Mouse (Mus musculus) cerebellum, adult 9-11 months (tissue): ENCODE data around the gene Ak2.

Experiments
- DNase-seq: peaks from one replicate; pipeline ENCODE4 v3.0.0; 2022

Ak2 gene

DNA sequence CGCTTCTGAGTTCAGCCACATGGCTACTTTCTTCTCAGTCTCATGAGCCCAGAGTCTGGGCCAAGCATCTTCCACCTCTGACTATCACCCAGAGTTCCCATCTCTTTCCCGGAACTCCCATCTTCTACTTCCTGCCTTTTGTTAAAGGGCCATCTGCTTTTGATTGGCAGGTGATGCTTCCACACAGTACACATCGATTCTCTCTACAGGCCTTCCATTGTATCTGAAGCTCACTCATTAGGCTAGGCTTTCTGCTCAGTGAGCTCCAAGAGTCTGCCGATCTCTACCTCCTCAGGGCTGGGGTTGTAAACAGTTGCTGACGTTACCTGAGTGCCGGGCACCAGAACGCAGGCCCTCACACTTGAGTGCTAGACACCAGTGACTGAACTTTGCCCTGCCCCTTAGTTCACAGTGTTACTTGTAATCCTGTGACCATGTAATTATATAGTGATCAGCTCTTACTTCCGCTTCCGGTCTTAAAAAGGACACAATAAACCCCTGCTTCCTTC lies at the start of gene Ak2:
Ak2 (plus strand) TSS at position 459 of the 509 bp plus-strand sequence.
- no peak for DNase-seq

DNA sequence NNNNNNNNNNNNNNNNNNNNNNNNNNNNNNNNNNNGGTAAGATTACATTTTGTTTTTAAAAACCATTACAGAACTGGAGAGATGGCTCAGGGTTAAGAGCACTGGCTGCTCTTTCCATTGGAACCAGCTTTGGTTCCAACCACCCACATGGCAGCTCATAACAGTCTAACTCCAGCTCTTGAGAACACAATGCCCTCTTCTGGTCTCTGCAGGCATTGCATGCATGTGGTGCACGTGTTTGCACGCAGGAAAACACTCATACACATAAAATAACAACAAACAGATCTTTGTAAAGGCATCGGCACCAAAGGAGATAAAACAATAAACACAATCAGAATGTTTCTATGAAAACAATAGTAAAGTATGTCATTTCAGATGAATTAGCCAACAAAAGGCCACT lies 49.4 kb upstream of the Ak2 start:
- DNase-seq, result no peak

DNA sequence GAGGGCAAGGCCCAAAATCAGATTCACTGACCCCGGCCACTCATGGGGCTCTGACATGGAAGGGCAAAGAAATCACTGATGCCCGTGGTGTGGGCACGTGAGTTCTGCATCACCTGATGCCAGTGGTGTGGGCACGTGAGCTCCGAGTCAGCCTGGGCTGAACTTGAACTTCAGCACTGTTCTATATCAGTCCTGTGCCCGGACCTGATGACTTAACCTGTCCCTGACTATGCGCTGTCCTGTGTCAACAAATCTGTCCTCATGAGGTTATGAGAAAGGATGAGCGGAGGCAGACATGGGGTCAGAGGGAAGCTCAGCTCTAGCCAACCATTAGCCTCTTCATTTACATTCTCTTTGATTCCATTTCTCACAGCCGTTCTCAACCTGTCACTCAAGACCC lies 45.0 kb upstream of the Ak2 start:
- DNase-seq, result no peak

DNA sequence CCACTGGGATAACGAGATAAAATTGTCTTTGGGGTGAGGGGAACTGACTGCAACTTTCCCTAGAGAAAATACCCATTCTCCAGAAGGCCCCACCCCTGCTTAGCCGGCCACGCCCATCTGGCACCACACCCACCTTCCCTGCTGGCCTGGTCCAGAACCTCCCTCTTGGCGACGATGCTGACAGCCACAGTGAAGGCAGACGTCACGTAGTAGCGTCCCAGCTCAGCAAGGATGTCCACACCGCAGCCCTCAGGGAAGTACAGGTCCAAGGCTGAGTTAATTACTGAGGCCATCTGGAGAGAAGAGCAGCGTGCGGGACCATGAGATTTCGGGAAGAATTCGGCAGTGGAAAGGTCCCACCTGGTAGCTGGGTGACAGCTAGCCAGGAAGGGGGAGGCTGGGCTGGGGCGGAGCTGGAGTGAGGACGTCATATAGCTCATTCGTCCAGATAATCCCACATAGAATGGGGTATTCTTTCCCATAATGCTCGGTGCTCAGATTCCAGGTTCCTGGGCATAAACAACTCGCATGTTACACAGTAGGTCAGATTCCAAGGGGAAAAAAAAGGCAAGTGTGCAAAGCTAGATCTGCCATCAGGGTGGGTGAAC lies 44.3 kb upstream of the Ak2 start:
- no peak for DNase-seq

DNA sequence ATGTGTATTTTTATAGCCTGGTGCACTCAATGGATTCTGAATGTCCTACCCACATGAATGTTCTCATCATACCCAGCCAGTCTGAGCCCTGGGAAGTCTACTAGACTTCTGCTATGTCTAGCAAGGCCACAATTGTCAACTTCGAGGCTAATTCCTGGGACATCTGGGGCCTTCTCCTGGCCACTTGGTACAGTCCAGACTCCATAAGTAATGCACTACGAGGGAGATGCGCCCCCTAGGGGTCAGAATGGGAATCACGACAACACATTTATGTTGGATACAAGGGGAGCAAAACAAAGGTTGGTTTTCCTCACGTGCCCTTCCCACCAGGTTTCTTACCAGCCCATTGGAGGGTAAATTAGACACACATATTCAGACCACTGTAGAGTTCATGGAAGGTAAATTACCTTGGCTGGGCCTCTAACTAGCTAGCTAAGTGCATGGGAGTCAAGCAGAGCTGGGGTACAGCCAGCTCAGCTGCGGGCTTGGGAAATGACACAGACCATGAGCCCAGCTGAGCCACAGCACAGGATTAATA lies 43.6 kb upstream of the Ak2 start:
- DNase-seq, result peak; percentile 56

DNA sequence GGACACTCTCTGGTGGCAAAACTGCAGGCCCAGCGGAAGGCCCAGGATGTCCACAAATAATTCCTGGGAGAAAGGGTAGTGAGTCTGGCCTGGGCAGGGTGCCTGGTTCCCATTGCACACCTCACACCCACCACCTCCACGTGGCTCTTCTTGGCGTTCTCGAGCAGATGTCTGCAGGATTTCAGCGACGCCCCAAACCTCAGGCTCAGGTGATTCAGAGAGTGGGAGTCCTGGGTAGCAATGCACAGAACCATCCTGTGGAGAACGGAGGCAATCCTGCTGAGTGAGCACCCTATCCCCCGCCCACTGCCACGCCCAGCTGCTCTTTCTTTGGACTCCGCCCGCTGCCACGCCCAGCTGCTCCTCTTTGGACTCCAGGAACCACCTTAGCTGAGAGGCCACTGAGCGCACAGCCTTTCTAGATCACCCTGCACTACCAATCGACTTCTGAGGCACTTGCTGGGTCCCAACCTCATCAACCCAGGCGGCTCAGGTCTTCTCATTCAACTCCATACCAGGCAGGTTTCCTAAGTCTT lies 42.2 kb upstream of the Ak2 start:
- no peak for DNase-seq

DNA sequence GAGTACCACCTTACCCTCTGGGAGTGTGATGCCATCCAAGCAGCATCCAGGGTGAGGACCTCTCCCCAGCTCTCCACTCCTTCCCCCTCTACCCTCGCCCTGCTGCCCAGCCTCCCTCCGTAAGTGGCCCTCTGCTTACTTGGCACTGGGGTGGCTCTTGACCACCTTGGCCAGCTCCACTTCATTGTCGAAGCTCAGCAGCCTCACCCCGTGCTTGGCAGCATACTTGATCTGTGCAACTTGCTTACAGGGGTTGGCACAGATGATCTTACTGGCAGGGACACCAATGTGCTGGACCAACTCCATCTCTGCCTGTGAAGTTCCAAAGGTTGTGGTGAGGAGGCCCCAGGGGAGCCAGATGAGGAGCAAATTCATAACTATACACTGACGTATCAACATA lies 41.3 kb upstream of the Ak2 start:
- DNase-seq, result no peak

DNA sequence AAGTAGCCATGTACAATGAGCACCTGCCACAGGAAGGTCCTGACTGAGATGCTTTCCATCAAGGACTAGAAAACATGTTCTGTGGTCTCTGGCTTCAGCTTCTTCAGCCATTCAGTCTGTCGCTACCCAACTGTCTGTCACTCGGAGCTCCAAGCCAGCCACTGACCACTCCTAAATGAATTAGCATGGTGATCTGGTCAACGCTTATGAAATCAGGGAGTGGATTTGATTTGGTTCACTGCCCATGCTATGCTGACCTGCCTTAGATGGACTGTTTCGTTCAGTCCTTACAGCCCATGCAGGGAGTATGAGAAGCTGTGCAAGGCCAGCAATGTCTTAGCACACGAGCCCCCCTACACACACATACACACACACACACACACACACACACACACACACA lies 37.9 kb upstream of the Ak2 start:
- DNase-seq, result no peak

DNA sequence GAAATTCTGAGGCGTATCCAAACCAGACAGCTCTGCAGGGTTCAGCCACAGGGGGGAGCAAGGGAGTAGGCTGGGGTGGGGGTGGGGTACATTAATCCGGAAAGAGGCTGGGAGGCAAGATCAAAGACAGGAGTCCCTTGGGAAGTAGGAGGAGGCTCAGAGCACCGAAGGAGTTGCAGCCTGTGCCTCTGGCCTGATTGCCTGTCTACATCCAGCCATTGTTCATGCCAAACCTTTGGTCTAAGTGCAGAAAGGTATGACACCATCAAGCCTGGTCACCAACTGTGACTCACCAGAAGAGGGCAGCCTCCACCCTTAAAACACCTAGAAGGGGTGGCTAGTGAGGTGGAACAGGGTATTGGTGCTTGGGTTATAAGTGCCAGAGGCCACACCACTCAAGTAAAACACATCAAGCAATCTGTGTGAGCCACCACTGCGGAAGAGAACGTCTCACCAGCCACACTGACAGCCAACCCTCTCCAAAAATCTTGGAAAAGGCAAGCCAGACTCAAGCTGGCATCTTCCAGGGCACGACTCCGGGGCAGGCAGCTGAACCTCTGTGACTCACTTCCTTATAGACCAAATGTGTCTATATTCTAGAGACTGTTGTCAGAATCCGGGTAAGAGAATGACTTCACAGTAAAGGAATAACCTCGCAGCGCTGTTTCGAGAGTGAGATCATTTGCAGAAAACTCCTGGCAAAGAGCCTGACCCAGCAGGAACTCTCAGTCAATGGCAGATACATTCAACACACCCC lies 34.4 kb upstream of the Ak2 start:
- DNase-seq, result peak; percentile 48

DNA sequence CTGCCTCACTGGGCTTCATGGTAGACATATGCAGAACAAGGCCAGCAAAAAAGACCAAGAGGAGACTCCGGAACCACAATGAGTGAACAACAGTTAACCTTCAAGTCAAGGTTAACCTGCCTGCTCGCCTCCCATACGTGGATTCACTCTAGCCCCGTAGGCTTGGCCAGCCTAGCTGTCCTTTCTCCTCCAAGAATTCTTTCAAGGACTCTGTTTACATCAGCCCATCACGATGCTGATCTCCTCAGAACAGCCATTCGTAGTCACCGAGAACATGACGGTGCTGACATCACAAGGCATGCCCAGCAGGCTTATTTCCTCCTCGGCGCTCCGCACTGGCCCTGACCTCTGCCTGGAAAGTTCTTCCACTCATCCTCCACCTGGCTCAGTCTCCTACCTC lies 33.6 kb upstream of the Ak2 start:
- DNase-seq, result no peak

DNA sequence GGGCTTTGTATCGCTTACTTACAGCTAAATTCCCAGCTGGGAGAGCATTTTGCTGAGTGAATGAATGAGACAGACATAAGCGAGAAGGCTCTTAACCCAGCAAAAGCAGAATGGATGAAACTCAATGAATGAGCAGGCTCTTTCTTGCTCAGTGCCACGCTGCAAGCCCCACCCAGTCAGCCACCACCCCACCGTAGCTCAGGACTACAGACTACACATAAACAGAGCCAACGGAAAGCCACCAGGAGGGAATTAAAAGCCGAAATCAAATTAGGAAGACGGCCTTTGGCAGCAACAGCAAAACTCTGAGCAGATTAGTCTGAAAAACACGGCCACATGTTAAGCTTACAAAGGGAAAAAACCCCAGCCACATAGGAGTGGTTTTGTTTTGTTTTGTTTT lies 32.9 kb upstream of the Ak2 start:
- DNase-seq, result no peak

DNA sequence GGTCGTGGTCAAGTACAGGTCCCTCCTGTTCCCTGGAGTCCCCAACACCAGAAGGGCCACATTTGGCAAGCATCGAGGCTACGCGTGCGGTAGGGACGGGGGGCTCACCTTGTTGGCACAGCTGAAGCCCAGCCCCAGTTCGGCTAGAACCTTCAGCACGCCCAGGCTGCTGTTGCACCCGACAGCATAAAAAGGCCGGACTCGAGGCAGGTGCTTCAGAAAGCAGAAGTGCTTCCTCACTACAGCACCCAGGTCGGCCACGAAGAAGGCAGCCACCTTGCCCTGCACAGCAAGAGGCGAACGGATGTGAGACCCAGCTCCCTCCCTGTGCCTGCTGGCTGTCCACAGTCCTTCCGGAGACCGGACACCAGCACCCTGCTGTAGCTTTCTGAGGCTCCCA lies 32.1 kb upstream of the Ak2 start:
- DNase-seq, result peak; percentile 57

DNA sequence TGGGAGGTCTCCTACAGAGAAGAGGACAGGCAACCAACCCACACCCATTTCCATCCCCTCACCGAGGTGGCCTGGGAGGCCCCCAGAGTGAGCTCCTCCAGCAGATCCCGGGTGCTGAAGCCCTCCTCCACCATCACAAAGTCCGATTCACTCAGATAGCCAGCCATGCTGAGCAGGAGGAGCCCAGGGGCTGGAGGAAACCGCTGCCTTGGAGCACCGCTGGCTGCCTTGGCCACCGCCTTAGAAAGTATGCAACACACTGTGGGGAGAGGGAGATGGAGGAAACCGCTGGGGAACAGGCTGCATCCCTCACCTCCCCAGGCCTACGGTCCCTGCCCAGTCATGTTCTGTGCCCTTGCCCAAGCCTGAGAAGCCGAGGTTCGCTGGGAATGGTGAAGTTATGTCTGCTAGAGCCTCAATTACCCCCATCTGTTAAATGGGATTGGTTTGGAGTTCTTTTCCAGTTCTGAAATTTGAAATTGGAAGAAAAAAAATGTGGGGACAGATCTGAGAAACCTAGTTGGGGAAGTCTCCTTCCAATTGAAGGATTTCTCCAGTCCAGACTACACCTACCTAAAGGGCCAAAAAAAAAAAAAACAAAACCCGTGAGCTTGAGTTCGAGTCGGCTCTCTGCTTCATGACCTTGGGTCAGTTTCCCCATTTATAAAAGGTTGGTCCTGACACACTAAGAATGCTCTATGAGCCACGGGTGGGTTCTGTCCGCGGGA lies 30.3 kb upstream of the Ak2 start:
- DNase-seq, result peak; percentile 40

DNA sequence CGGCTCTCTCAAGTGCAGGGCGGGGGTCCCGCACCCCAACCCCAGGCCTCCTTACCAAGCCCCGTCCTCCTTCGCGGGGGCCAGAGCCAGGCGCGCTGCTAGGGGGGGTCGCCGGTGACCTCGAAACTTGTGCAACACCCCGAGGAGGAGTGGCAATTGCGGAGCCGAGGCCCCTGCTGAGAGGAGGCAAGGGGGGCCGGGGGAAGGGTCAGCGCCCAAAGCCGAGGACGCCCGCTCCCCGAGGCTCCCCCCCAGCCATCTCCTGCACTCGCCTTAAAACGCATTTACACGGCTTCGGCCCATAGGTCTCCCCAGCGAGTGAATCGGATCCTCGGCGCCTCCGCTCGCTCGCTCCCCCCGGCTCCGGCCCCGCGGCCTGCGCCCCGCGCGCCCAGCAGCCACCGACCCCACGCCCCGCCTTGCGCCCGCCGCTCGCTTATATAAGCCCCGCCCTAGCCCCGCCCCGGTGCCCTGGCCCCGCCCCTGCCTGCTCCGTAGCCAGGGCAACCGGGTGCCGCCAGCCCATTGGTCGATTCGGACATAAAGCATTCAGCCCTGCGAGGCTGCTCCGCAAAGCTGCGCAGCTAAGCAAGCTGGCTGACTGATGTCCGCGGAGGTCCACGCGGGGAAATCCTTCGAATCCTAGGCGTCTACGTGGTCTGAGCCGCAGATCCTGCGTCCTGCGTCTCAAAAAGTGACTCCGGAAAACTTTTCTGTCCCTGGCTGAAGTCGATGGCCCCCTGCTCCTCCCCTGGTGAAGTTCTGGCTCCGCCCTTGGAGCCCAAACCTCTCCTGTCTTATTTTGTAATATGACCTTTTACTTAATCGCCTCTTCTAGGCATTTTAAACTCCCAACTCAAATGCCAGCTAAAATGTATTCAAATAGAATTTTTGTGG lies 29.5 kb upstream of the Ak2 start, which contains the start of gene Azin2:
Azin2 (minus strand) TSS at position 414 of the 897 bp plus-strand sequence.
- DNase-seq, result peak; percentile 92

DNA sequence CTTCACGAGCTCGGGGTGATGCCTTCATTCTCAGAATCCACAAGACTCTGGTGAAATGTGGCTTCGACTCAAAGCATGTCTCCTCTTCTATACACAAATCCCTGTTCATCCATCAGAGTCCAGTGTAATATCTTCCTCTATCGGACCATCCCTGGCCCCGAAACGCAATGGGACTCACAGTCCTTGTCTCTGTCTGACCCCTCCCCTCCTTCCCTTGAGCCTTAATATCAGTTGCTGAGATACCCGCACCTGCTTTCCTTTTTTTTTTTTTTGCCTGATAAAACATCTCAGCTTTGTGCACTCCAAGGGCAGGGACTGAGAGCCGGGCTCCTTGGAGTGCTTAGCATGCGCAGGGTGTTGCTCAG lies 28.9 kb upstream of the Ak2 start:
- no peak for DNase-seq

DNA sequence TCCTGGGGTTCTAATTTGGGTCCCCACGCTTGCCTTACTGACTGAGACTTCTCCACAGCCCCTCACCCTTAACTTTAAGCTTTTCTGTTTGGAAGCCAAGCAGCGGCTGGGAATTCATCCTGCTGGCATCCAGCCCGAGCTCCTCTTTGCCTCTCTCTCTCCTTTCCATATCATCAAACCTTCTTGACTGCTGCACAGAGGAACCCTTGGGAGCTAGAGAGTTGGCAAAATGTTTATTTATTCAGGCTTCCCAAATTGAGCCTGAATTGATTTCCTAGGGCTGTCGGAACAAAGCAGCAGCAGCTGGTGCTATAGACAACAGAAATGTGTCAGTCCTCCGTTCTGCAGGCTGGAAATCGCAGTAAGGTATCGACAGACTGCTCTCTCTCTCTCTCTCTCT lies 25.0 kb upstream of the Ak2 start:
- DNase-seq, result no peak

DNA sequence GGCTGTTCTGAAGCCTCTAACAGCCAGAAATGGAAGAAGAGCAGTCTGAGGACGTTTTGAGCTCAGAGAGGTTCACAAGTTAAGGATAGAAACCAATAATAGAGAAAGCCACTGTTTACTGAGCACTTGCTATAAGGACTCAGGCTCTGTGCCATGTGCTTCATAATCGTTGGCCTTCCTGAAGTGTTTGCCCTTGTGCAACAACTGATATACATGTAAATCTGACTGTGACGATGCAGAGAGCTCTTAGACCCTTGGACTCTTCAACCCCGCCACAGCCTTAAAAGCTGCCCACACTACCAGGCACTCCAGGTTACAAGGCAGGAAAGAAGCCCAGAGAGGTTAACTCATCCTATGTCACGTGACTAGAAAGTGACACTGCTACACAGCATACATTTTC lies 22.7 kb upstream of the Ak2 start:
- DNase-seq, result no peak

DNA sequence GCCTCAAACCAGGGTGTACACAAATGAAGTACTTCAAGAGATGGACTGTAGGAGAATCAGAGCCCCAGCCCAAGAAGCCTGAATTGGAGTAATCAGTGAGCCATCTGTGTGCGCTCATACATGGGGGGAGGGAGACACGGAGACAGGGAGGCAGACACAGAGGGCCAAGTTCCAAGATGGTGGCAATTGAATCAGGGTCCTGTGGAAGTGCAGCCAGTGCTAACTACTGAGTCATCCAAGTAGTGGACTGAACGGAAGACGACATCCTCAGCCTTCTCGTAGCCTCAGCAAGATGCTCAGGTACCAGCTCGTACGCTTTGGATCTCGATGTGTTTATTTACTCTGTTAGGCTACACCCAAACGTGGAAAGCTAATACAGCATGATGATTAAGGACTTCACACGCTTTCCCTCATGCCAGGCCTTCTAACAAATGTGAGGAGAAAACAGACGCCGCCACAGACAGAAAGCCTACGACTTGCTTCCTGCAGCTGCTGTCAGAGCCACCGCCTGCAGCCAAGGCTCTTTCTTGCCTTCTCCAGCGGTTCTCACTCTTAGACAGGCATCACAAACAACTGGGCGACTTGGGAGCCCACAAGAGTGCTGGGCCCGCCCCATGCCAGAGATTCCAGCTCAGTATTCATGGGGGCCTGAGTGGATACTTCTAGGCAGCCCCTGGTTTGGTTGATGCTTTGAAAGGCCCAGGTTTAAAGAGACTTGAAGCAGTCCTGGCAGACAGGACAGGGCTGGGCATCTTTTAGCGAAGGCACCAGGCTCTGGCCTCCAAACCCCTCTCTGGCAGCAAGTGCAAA lies 21.9 kb upstream of the Ak2 start:
- DNase-seq, result no peak

DNA sequence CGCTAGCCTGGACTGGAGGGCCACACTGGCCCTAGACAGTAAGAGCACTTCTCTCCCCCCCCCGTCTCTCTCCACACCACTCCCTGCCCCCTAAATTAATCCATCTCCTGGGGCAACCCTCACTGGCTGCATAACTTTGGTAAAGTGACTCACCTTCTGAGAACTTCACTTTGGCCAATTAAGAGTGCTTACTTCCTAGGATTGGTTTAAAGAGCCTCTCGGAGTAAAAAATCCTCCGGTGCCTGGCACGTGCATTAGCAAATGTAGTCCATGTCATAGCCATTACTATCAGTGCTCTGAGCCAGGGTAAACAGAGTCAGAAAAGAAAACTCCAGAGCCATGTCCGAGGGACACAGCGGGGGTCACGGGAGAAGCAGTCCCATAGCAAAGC lies 21.3 kb upstream of the Ak2 start:
- no peak for DNase-seq

DNA sequence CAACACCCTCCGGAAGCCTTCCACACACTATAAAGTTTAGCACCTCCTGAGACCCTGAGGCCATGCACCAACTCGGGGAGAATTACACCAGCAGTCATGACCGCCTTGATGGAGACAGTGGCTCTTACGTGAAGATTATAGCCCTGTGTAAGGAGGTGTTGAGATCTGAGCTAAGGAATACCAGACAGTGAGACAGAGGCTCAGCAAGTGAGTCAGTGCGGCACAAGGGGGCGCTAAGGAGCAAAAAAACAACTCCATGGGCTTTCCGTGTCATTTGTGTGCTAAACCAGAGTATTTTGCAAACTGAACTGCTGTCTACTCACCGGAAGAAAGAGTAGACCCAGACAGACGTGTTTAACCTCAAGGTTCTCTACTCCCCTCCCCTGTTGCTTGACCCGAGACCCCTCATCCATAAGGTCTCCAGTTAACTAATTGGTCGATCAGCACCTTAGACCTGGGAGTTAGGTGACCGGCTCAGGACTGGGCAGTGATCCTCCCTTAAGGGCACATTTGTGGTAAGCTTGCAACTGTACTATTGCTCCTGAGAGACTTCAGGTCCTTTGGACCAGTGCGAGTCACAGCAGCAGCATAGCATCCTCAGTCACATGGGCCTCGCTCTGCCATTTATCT lies 20.6 kb upstream of the Ak2 start:
- peak; percentile 71 for DNase-seq

DNA sequence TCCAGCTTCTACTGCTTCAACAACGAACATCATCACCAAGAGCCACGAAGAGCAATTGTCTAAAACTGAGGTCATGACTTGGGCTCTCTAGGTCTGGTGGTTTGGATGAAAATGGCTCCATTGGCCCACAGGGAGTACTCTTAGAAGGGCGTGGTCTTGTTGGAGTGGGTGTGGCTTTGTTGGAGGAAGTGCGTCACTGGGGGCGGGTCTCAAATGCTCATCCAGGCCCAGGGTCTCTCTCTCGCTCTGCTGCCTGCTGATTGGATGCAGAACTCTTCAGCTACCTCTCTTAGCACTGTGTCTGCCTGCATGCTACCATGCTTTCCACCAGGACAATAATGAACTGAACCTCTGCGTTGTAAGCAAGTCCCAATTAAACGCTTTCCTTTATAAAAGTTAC lies 17.1 kb upstream of the Ak2 start:
- no peak for DNase-seq
